Mouse (Mus musculus): ENCODE measurements at regions not wholly inside any gene's neighbourhood (a gene's known extent, or its start where the extent isn't known, plus 50 kb on each side); places are given as distances from the start of the nearest gene placed in this dataset.

GRCm38 (mm10) chr17:48790526-48790925 lies 141.7 kb upstream of the Lrfn2 start:
- TF ChIP-seq CTCF (conservative IDR thresholded peaks at IDR 0.05; ENCODE audit: low read length) (no peak), NANOG (IDR thresholded peaks at IDR 0.05; ENCODE audit: borderline replicate concordance, low read length) (no peak)
